Mouse (Mus musculus) cortical plate, adult 2 months (tissue): ENCODE measurements around the gene Tex44.

Source experiments
- CTCF ChIP-seq: fragments of 200-500 bp; IDR thresholded peaks from 2 replicates; pipeline ENCODE4 v1.5.1; 2011; ENCODE audit warnings: mild to moderate bottlenecking, control low read depth, low read length; ENCODE audit not compliant: insufficient read depth; ENCODE audit errors: extremely low read depth
- POLR2A ChIP-seq: fragments of 200-500 bp; IDR thresholded peaks from 2 replicates; pipeline ENCODE4 v1.6.1; 2011; ENCODE audit warnings: mild to moderate bottlenecking, low read length, control low read depth; ENCODE audit not compliant: insufficient read depth; ENCODE audit errors: extremely low read depth

- no peak for TF ChIP-seq CTCF
- no peak for TF ChIP-seq POLR2A
Observed at GRCm38 (mm10) chr1:86391425-86391824, 34.7 kb upstream of the Tex44 start.
